33 mouse cellular contexts compared by ENCODE assay signal in genomic region chr2:103934270-103934669, GRCm38 (mm10). TPM values are rescaled to one million over a fixed set of nuclear protein-coding genes. Genes with fewer than 3 reads are reported as not detected.
A peak's percentile ranks its signal among the peaks of the same experiment; 100 is the strongest.
DNase-seq lines count a peak whose midpoint lies in the region; ATAC-seq and TF ChIP-seq lines count a peak whose summit lies in the region.
"Had no signal": no experiment of that assay in that cellular context is flagged by ENCODE, and none has a peak within 500 bp of the region (broad histone marks: within the 10 kb centered on the region; RNA-seq: fewer than 3 reads in every experiment).

No protein-coding gene starts in this region.

- no peaks in the 10 kb centered on the region for H3K9me3 ChIP-seq in liver, embryonic 15.5 days (replicated peaks)
- H3K9me3 ChIP-seq in liver, postnatal 0 days (ENCODE audit: low read length): no peaks in the 10 kb centered on the region
- H3K9me3 ChIP-seq: embryonic facial prominence, embryonic 12.5 days; forebrain, embryonic 10.5 days; heart, embryonic 10.5 days; heart, embryonic 15.5 days; hindbrain, embryonic 12.5 days; intestine, embryonic 15.5 days; limb, embryonic 13.5 days; liver, embryonic 12.5 days; neural tube, embryonic 15.5 days had no signal

- no peak overlapping the region for H3K9ac ChIP-seq in liver, embryonic 15.5 days
- no peak overlapping the region for H3K9ac ChIP-seq in liver, postnatal 0 days (replicated peaks)
- H3K9ac ChIP-seq: embryonic facial prominence, embryonic 12.5 days; heart, embryonic 15.5 days; hindbrain, embryonic 12.5 days; intestine, embryonic 15.5 days; limb, embryonic 13.5 days; liver, embryonic 12.5 days; lung, embryonic 14.5 days; neural tube, embryonic 15.5 days had no signal

- no peaks in the 10 kb centered on the region for H3K27me3 ChIP-seq in liver, embryonic 15.5 days
- no peaks in the 10 kb centered on the region for H3K27me3 ChIP-seq in liver, postnatal 0 days (ENCODE audit: insufficient read depth, low read length)
- H3K27me3 ChIP-seq in splenic B cell, adult 2 months (ENCODE audit: control insufficient read depth, insufficient read depth, low read length, poor library complexity, severe bottlenecking): no peaks in the 10 kb centered on the region
- H3K27me3 ChIP-seq: embryonic facial prominence, embryonic 12.5 days; heart, embryonic 15.5 days; hindbrain, embryonic 12.5 days; intestine, embryonic 15.5 days; liver, embryonic 12.5 days; neural tube, embryonic 15.5 days had no signal

- no peak for TF ChIP-seq EP300 in liver, postnatal 0 days (IDR thresholded peaks at IDR 0.05; ENCODE audit: low read depth)

- 53% methylated on average over 7 of the region's 7 CpGs for WGBS in liver, embryonic 15.5 days (ENCODE audit: insufficient replicate concordance)
- 48% methylated on average over 7 of the region's 7 CpGs for WGBS in liver, postnatal 0 days (ENCODE audit: insufficient replicate concordance)
- 21% methylated on average over 7 of the region's 7 CpGs for WGBS in macrophage (ENCODE audit: missing documents)

- H3K4me1 ChIP-seq in liver, embryonic 15.5 days (replicated peaks): peaks cover 54% of the 10 kb centered on the region
- H3K4me1 ChIP-seq in liver, postnatal 0 days (ENCODE audit: insufficient read depth): peaks cover 24% of the 10 kb centered on the region
- H3K4me1 ChIP-seq: embryonic facial prominence, embryonic 12.5 days; heart, embryonic 15.5 days had no signal

- TF ChIP-seq CTCF in liver, postnatal 0 days (IDR thresholded peaks at IDR 0.05; ENCODE audit: low read depth): no peak

- no peaks in the 10 kb centered on the region for H3K36me3 ChIP-seq in liver, embryonic 15.5 days (replicated peaks)
- H3K36me3 ChIP-seq in liver, postnatal 0 days (replicated peaks; ENCODE audit: insufficient read depth, low read length): no peaks in the 10 kb centered on the region
- H3K36me3 ChIP-seq in macrophage (ENCODE audit: inconsistent target): no peaks in the 10 kb centered on the region
- H3K36me3 ChIP-seq in splenic B cell, adult 2 months (ENCODE audit: control insufficient read depth, insufficient read depth, low read length, poor library complexity, severe bottlenecking): no peaks in the 10 kb centered on the region
- H3K36me3 ChIP-seq: embryonic facial prominence, embryonic 12.5 days; forebrain, embryonic 10.5 days; heart, embryonic 10.5 days; heart, embryonic 15.5 days; hindbrain, embryonic 12.5 days; intestine, embryonic 15.5 days; limb, embryonic 13.5 days; liver, embryonic 12.5 days; neural tube, embryonic 15.5 days had no signal

- H3K27ac ChIP-seq in liver, embryonic 15.5 days (replicated peaks): peak overlapping the region; percentile 4; the same call in 1 of the 2 replicates
- H3K27ac ChIP-seq in liver, postnatal 0 days (ENCODE audit: low read depth): no peak overlapping the region
- peak overlapping the region; percentile 46 for H3K27ac ChIP-seq in macrophage
- H3K27ac ChIP-seq: embryonic facial prominence, embryonic 12.5 days; forebrain, embryonic 10.5 days; heart, embryonic 10.5 days; heart, embryonic 15.5 days; hindbrain, embryonic 12.5 days; hindbrain, postnatal 0 days; intestine, embryonic 15.5 days; limb, embryonic 13.5 days; neural tube, embryonic 15.5 days; stomach, postnatal 0 days had no signal

- H3K4me2 ChIP-seq in liver, embryonic 15.5 days: no peak overlapping the region
- no peak overlapping the region for H3K4me2 ChIP-seq in liver, postnatal 0 days (ENCODE audit: low read depth, low read length)
- H3K4me2 ChIP-seq: embryonic facial prominence, embryonic 12.5 days; heart, embryonic 15.5 days; hindbrain, embryonic 12.5 days; intestine, embryonic 15.5 days; limb, embryonic 13.5 days; liver, embryonic 12.5 days; lung, embryonic 14.5 days; neural tube, embryonic 15.5 days had no signal

- no peak for DNase-seq in liver, postnatal 0 days
- DNase-seq in B cell, adult 2 months: peak; percentile 57 to 70
- DNase-seq in splenic B cell, adult 2 months (ENCODE audit: low read depth, low spot score): peak; percentile 80
- no peak for DNase-seq in kidney, postnatal 25 days
- DNase-seq in heart, adult 9 months (ENCODE audit: low spot score in 2 of 2): no peak
- DNase-seq: adrenal gland, postnatal 36 days; cerebellum, adult 8-10 months; cerebellum, postnatal 25 days; embryo, embryonic 11 days; heart, postnatal 36 days; kidney, adult 2 months; kidney, postnatal 4 days; lung, embryonic 14.5 days; lung, postnatal 36 days; midbrain, embryonic 14.5 days; right cerebral cortex, postnatal 4 days; thymus, adult 18-20 months; thymus, postnatal 25 days had no signal

- ATAC-seq in liver, embryonic 15.5 days (ENCODE audit: insufficient read depth): no peak
- no peak for ATAC-seq in liver, postnatal 0 days
- ATAC-seq: CD4-positive, CD25-positive, alpha-beta regulatory T cell, adult 4 months; forebrain, embryonic 16.5 days; hindbrain, postnatal 0 days; intestine, embryonic 15.5 days; liver, embryonic 12.5 days had no signal

- no peaks in the 10 kb centered on the region for H3K79me2 ChIP-seq in macrophage (ENCODE audit: inconsistent target)

- no peak overlapping the region for H3K4me3 ChIP-seq in liver, embryonic 15.5 days (replicated peaks)
- no peak overlapping the region for H3K4me3 ChIP-seq in liver, postnatal 0 days (ENCODE audit: low read depth, low read length)
- no peak overlapping the region for H3K4me3 ChIP-seq in macrophage (ENCODE audit: inconsistent target)
- H3K4me3 ChIP-seq: embryonic facial prominence, embryonic 12.5 days; forebrain, embryonic 10.5 days; heart, embryonic 10.5 days; heart, embryonic 15.5 days; hindbrain, embryonic 12.5 days; intestine, embryonic 15.5 days; limb, embryonic 13.5 days; liver, embryonic 12.5 days; neural tube, embryonic 15.5 days had no signal

RNA-seq across cellular contexts. Expression of gene Lmo2, which starts 23.5 kb away (rescaled TPM):
- 148 and 156 TPM in 2 replicates for polyA plus RNA-seq in liver, embryonic 15.5 days (2015; fragmentation: Nextera tagmentation; extraction: Ambion mirVana)
- 58.8 and 63.7 TPM in 2 replicates for polyA plus RNA-seq in liver, postnatal 0 days (2015; fragmentation: Nextera tagmentation; extraction: Ambion mirVana)
- total RNA-seq in macrophage (2018; cell fraction: chromatin; rRNA removed): 100 to 1,000 TPM in 12 of 26 experiments, 10 to 100 TPM in 14; 39.5 to 213 (median 98.9) TPM
- total RNA-seq in macrophage (2018; cell fraction: cytosol; rRNA removed): 100 to 1,000 TPM; 111 to 268 (median 186) TPM
- total RNA-seq in macrophage (2018; cell fraction: nucleus; rRNA removed): 100 to 1,000 TPM in 23 of 26 experiments, 10 to 100 TPM in 3; 86.9 to 369 (median 162) TPM
- polyA plus RNA-seq in macrophage (2018): 181 to 268 TPM (median 246 TPM) in 3 replicates

Comparison
In these comparisons a context has a peak if more than half of its experiments do, and no peak if none do; other contexts are left out.
1. DNase-seq: peak in B cell, adult 2 months (2 of 2) and splenic B cell, adult 2 months (single experiment); none in liver, postnatal 0 days (single experiment), kidney, postnatal 25 days (0 of 2) and heart, adult 9 months (0 of 2).